Mouse (Mus musculus) heart, adult 9 months (tissue): ENCODE measurements at regions not wholly inside any gene's neighbourhood (a gene's known extent, or its start where the extent isn't known, plus 50 kb on each side); places are given as distances from the start of the nearest gene placed in this dataset.

Experiments used
- DNase-seq, 2 experiments: peaks; one replicate each; pipeline ENCODE4 v3.0.0; 2022; ENCODE audit warnings: low spot score in 2 of 2

GRCm38 (mm10) chr6:95769808-95770207, 51.2 kb upstream of the Suclg2 start:
- no peak for DNase-seq

GRCm38 (mm10) chr6:95801651-95802050, 83.1 kb upstream of the Suclg2 start:
- no peak for DNase-seq

- DNase-seq: no peak
These were observed 122.9 kb upstream of the Suclg2 start for GRCm38 (mm10) chr6:95841502-95841901.

GRCm38 (mm10) chr6:95846536-95846935, 127.9 kb upstream of the Suclg2 start:
- DNase-seq: no peak

GRCm38 (mm10) chr6:95875463-95875862, 156.9 kb upstream of the Suclg2 start:
- no peak for DNase-seq

- DNase-seq: no peak
These were observed 157.7 kb upstream of the Suclg2 start for GRCm38 (mm10) chr6:95876320-95876719.

- no peak for DNase-seq
These were observed 168.0 kb upstream of the Suclg2 start for GRCm38 (mm10) chr6:95886645-95887044.

GRCm38 (mm10) chr6:95902551-95902950, 184.0 kb upstream of the Suclg2 start:
- no peak for DNase-seq

- no peak for DNase-seq
These were observed 185.6 kb upstream of the Suclg2 start for GRCm38 (mm10) chr6:95904085-95904633.

GRCm38 (mm10) chr6:95905057-95905456, 186.5 kb upstream of the Suclg2 start:
- DNase-seq: no peak

GRCm38 (mm10) chr6:95921737-95922136, 191.2 kb upstream of the Fam19a1 start:
- DNase-seq: no peak

GRCm38 (mm10) chr6:95934561-95934960, 178.4 kb upstream of the Fam19a1 start:
- no peak for DNase-seq

GRCm38 (mm10) chr6:95936504-95936903, 176.4 kb upstream of the Fam19a1 start:
- DNase-seq: no peak

- no peak for DNase-seq
These were observed 173.9 kb upstream of the Fam19a1 start for GRCm38 (mm10) chr6:95939052-95939451.

- DNase-seq: no peak
These were observed 152.2 kb upstream of the Fam19a1 start for GRCm38 (mm10) chr6:95960745-95961144.

GRCm38 (mm10) chr6:95966231-95966630, 146.7 kb upstream of the Fam19a1 start:
- DNase-seq: no peak

- DNase-seq: no peak
These were observed 137.0 kb upstream of the Fam19a1 start for GRCm38 (mm10) chr6:95975994-95976393.

- no peak for DNase-seq
These were observed 115.9 kb upstream of the Fam19a1 start for GRCm38 (mm10) chr6:95997037-95997436.

GRCm38 (mm10) chr6:95997741-95998140, 115.2 kb upstream of the Fam19a1 start:
- DNase-seq: no peak

GRCm38 (mm10) chr6:95999441-95999840, 113.5 kb upstream of the Fam19a1 start:
- DNase-seq: no peak

- no peak for DNase-seq
These were observed 112.9 kb upstream of the Fam19a1 start for GRCm38 (mm10) chr6:96000011-96000476.

- no peak for DNase-seq
These were observed 101.7 kb upstream of the Fam19a1 start for GRCm38 (mm10) chr6:96011299-96011698.

GRCm38 (mm10) chr6:96028022-96028704, 84.8 kb upstream of the Fam19a1 start:
- no peak for DNase-seq

- no peak for DNase-seq
These were observed 69.2 kb upstream of the Fam19a1 start for GRCm38 (mm10) chr6:96043711-96044110.
